Mouse (Mus musculus): Measurements from ENCODE around the gene Tnfrsf12a. TPM values are rescaled to one million over a fixed set of nuclear protein-coding genes. Genes with fewer than 3 reads are reported as not detected.

Gene Tnfrsf12a
- polyA plus RNA-seq, 1 experiment = 29.1 TPM

DNA sequence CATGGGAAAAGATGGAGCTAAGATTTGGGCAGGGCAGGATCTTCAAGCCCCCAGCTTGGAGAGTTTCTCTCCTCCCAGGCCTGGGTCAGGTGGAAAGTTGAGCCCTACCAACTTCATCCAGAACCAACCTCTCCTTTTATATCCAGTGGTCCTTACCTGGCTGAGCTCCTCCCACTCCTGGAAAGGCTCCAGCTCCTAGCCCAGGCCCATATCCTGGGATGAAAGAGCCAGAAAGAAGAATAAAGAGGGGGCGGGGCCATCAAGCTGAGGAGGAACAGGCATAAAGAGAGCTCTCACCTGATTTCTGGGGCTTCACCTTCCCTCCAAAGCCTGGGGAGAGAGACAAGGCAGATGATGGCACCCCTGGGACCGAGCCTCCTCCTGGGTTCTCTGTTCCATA is 39.7 kb upstream of the Tnfrsf12a start:
- Histone ChIP-seq H3K27me3 (ENCODE audit: control insufficient read depth, insufficient read depth, low read length) (no peaks in the 10 kb centered on the region), H3K4me1 (ENCODE audit: control insufficient read depth, insufficient read depth, low read length) (no peaks in the 10 kb centered on the region), H3K27ac (ENCODE audit: insufficient read depth, low read length) (no peak overlapping the region), H3K4me3 (replicated peaks; ENCODE audit: insufficient read depth, low read depth, low read length) (no peak overlapping the region)
- TF ChIP-seq POLR2A (IDR thresholded peaks at IDR 0.05; ENCODE audit: borderline replicate concordance, insufficient read depth, low read length) (no peak), CTCF (IDR thresholded peaks at IDR 0.05; ENCODE audit: borderline replicate concordance, insufficient read depth, low read depth, low read length) (no peak)
- WGBS = 81% methylated on average over 2 of the region's 2 CpGs
- DNase-seq = no peak

- Histone ChIP-seq H3K27me3 (ENCODE audit: control insufficient read depth, insufficient read depth, low read length) (no peaks in the 10 kb centered on the region), H3K4me3 (replicated peaks; ENCODE audit: insufficient read depth, low read depth, low read length) (no peak overlapping the region), H3K4me1 (ENCODE audit: control insufficient read depth, insufficient read depth, low read length) (no peaks in the 10 kb centered on the region; the same call in 1 of the 2 replicates), H3K27ac (ENCODE audit: insufficient read depth, low read length) (no peak overlapping the region)
- TF ChIP-seq CTCF (IDR thresholded peaks at IDR 0.05; ENCODE audit: borderline replicate concordance, insufficient read depth, low read depth, low read length) (peak; percentile 90), POLR2A (IDR thresholded peaks at IDR 0.05; ENCODE audit: borderline replicate concordance, insufficient read depth, low read length) (no peak)
- WGBS = 4% methylated on average over 3 of the region's 3 CpGs
- peak; percentile 76 to 84 for DNase-seq
Observed at GRCm38 (mm10) chr17:23706212-23706611, 28.9 kb upstream of the Tnfrsf12a start.

DNA sequence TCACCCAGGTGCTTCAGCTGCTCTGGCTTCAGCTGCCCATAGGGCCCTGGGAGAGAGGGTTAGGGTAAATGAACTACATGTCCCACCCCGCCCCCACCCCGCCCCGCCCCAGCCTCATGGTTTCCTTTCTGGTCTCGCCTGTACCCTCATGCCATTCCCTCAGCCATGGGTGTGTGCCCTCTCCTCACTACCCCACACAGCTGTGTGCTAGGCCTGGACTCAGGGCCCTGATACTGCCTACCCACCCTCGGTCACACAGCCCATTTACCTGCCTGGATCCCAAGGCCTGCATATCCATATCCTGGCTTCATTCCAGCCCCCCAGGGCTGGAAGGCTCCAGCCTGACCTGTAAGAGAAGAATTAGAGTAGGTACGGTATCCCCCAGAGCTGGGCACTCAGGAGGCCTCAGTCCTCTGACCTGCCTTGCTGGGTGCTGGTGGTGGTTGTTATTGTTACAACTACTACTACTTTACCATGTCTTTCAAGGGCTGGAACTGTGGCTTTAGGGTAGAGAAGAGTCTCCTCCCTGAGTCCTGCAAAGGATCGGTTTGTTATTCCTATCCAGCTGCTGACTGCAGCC is 28.3 kb upstream of the Tnfrsf12a start:
- Histone ChIP-seq H3K4me3 (replicated peaks; ENCODE audit: insufficient read depth, low read depth, low read length) (no peak overlapping the region), H3K4me1 (ENCODE audit: control insufficient read depth, insufficient read depth, low read length) (no peaks in the 10 kb centered on the region; the same call in 1 of the 2 replicates), H3K27me3 (ENCODE audit: control insufficient read depth, insufficient read depth, low read length) (no peaks in the 10 kb centered on the region), H3K27ac (ENCODE audit: insufficient read depth, low read length) (no peak overlapping the region)
- TF ChIP-seq CTCF (IDR thresholded peaks at IDR 0.05; ENCODE audit: borderline replicate concordance, insufficient read depth, low read depth, low read length) (no peak), POLR2A (IDR thresholded peaks at IDR 0.05; ENCODE audit: borderline replicate concordance, insufficient read depth, low read length) (no peak)
- no peak for DNase-seq
- 76% methylated on average over 7 of the region's 7 CpGs for WGBS

GRCm38 (mm10) chr17:23704741-23705140 is 27.5 kb upstream of the Tnfrsf12a start:
- H3K27me3 ChIP-seq (ENCODE audit: control insufficient read depth, insufficient read depth, low read length) = no peaks in the 10 kb centered on the region
- H3K4me3 ChIP-seq (replicated peaks; ENCODE audit: insufficient read depth, low read depth, low read length) = no peak overlapping the region
- TF ChIP-seq CTCF (IDR thresholded peaks at IDR 0.05; ENCODE audit: borderline replicate concordance, insufficient read depth, low read depth, low read length) = no peak
- TF ChIP-seq POLR2A (IDR thresholded peaks at IDR 0.05; ENCODE audit: borderline replicate concordance, insufficient read depth, low read length) = no peak
- DNase-seq = no peak
- WGBS = 32% methylated on average over 7 of the region's 7 CpGs
- no peaks in the 10 kb centered on the region; the same call in 1 of the 2 replicates for H3K4me1 ChIP-seq (ENCODE audit: control insufficient read depth, insufficient read depth, low read length)
- H3K27ac ChIP-seq (ENCODE audit: insufficient read depth, low read length) = no peak overlapping the region

GRCm38 (mm10) chr17:23703301-23703700 is 26.0 kb upstream of the Tnfrsf12a start:
- Histone ChIP-seq H3K4me1 (ENCODE audit: control insufficient read depth, insufficient read depth, low read length) (no peaks in the 10 kb centered on the region; the same call in none of the 2 replicates), H3K27me3 (ENCODE audit: control insufficient read depth, insufficient read depth, low read length) (no peaks in the 10 kb centered on the region), H3K4me3 (replicated peaks; ENCODE audit: insufficient read depth, low read depth, low read length) (no peak overlapping the region), H3K27ac (ENCODE audit: insufficient read depth, low read length) (no peak overlapping the region)
- DNase-seq = no peak
- WGBS = 76% methylated on average over 9 of the region's 9 CpGs
- TF ChIP-seq POLR2A (IDR thresholded peaks at IDR 0.05; ENCODE audit: borderline replicate concordance, insufficient read depth, low read length) (no peak), CTCF (IDR thresholded peaks at IDR 0.05; ENCODE audit: borderline replicate concordance, insufficient read depth, low read depth, low read length) (no peak)

GRCm38 (mm10) chr17:23700079-23700478 is 22.8 kb upstream of the Tnfrsf12a start:
- H3K27ac ChIP-seq (ENCODE audit: insufficient read depth, low read length) = peak overlapping the region; percentile 91
- H3K27me3 ChIP-seq (ENCODE audit: control insufficient read depth, insufficient read depth, low read length) = no peaks in the 10 kb centered on the region
- under 1% methylated on average over 28 of the region's 28 CpGs for WGBS
- peak; percentile 95 to 98 for DNase-seq
- H3K4me1 ChIP-seq (ENCODE audit: control insufficient read depth, insufficient read depth, low read length) = no peaks in the 10 kb centered on the region; the same call in none of the 2 replicates
- H3K4me3 ChIP-seq (replicated peaks; ENCODE audit: insufficient read depth, low read depth, low read length) = peak overlapping the region; percentile 56
- TF ChIP-seq CTCF (IDR thresholded peaks at IDR 0.05; ENCODE audit: borderline replicate concordance, insufficient read depth, low read depth, low read length) (peak; percentile 74), POLR2A (IDR thresholded peaks at IDR 0.05; ENCODE audit: borderline replicate concordance, insufficient read depth, low read length) (peak; percentile 75; the same call in 1 of the 2 replicates)

DNA sequence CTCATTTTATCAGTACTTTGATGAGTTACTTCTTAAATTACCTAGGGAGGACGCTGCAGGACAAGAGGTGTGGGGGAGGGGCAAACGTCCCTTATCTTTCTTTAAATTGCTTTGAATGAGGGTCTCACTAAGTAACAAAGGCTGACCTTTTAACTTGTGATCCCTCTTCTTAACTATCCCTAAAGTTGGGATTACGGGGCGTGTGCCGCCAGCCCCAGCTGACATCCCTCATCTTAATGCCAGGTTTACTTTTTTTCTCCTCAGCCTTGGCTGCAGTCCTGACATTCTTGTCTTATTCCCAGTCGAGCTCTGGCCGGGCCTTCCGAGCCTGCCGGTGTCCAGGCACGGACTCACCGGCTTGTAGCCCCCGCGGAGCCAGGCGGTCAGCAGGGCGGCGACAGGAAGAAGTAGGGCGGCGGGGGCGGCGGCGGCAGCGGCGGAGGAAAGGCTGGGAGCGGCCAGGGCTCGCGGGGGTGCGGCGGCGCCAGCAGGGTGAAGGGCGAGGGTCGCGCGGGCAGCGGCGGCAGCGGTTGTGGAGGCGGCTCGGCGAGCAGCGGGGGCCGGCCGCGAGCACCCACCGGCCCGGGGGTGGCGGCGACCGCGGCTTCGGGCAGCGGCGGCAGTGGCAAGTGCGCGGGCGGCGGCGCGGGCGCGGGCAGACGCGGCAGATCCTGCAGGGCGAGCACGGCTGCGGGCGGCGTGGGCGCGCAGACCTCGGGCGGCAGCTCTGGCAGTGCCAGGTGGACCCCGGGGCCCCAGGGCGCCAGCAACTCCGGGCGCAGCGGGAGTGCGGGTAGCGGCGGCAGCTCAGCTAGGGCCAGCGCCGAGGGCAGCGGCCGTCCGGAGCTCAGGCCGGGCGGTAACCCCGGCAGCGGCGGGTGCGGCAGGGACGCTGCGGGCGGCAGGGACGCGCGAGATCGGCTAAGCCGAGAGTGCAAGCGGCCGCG is 22.1 kb upstream of the Tnfrsf12a start:
- H3K27ac ChIP-seq (ENCODE audit: insufficient read depth, low read length) = peak overlapping the region; percentile 91
- TF ChIP-seq CTCF (IDR thresholded peaks at IDR 0.05; ENCODE audit: borderline replicate concordance, insufficient read depth, low read depth, low read length) = no peak
- TF ChIP-seq POLR2A (IDR thresholded peaks at IDR 0.05; ENCODE audit: borderline replicate concordance, insufficient read depth, low read length) = no peak
- peak overlapping the region; percentile 56 for H3K4me3 ChIP-seq (replicated peaks; ENCODE audit: insufficient read depth, low read depth, low read length)
- WGBS = under 1% methylated on average over 97 of the region's 101 CpGs
- DNase-seq = peak; percentile 73 to 74
- no peaks in the 10 kb centered on the region; the same call in 1 of the 2 replicates for H3K4me1 ChIP-seq (ENCODE audit: control insufficient read depth, insufficient read depth, low read length)
- H3K27me3 ChIP-seq (ENCODE audit: control insufficient read depth, insufficient read depth, low read length) = no peaks in the 10 kb centered on the region

Measured in cerebellum, adult 2 months (tissue).